Mouse (Mus musculus) neutrophil, adult 5-6 weeks (primary cell): ENCODE measurements at regions not wholly inside any gene's neighbourhood (a gene's known extent, or its start where the extent isn't known, plus 50 kb on each side); places are given as distances from the start of the nearest gene placed in this dataset.
"Not testable (repeated sequence)": the region's sequence is repeated elsewhere in the genome, so short reads cannot be mapped to it uniquely, and the experiment has no call there.

Experiments
- ATAC-seq: fragments of 151-379, 151-347 bp; 2 replicates; pipeline ENCODE4 v1.8.0; 2017; ENCODE audit warnings: mild to moderate bottlenecking, moderate TSS enrichment; ENCODE audit not compliant: insufficient number of reproducible peaks, poor library complexity, low FRiP score, severe bottlenecking; ENCODE audit errors: extremely low read depth

GRCm38 (mm10) chr11:45333756-45334155 lies 518.1 kb upstream of the Clint1 start:
- ATAC-seq = no peak

- ATAC-seq = no peak
Measured at GRCm38 (mm10) chr11:45349331-45349730, 502.5 kb upstream of the Clint1 start.

DNA sequence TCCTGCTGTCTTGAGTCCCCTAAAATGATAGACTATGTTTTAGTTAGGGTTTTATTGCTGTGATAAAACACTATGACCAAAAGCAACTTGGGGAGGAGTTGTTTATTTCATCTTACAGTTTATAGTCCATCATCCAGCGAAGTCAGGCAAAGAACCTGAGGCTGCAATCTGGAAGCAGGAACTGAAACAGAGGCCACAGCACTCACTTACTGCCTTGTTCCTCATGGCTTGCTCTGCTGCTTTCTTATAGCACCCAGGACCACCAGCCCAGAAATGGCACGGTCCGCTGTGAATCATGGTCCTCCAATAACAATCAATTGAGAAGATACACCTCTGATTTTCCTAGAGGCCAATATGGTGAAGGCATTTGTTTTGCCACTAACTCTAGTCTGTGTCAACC lies 486.5 kb upstream of the Clint1 start:
- peak; percentile 64; the same call in 1 of the 2 replicates for ATAC-seq

DNA sequence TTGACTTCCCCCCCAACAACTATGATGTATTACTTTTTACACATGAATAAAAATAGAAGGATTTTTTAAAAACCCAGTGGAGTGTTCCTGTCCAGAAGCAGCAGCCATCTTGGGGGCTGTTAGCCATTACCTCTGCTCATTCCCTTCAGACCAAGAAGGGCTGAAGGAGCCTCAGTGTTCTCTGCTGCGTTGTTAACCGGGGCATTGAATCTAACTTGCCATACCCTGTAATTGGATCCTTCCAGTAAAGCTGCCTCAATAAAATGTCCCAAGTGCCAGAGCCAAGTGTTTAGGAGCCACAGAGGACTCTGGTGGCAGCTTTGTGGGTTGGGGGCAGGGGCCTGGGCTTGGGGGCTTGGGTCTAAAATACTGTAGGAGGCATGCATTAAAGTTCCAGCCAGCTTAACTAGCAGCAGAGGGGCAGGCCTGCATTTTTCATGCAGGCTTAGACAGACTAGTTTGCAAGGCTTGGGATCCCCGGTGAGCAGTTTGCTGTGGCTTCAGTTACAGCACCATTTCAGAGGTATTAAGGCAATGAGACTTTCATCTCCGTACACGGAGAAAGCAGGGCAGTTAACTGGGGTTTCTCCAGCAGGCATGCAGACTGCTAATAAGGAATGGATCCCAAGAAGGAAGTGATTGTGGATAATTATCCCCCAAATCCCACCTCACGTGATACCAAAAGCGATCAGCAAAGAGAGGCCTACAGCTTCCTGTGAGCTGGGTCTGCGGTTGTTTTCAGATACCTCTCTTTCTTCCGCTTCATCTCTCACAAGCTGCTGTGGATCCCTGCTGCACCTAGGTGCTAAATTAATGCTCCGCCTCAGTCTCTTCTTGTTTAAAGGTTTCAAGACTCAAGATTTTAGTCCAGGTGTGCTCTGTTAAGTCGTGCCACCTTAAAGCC lies 462.4 kb upstream of the Clint1 start:
- no peak for ATAC-seq

DNA sequence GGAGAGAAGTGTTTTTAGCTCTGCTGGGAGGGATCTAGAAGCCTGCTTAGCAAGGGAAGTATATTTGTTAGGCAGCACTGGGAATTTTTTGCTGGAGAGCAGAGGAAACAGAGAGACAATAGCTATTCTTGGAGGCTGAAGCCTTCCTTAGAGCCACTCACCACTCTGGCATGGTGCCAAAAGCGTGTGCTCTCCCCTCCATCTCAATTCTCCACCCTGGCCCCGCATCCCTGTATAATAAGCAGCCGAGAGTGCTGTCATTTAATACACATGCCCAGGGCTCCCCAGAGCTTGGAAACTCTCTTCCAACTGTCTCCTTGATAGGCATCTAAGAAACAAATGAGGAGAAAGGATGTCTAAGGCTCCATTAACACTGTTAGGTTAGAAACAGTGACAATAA lies 455.8 kb upstream of the Clint1 start:
- ATAC-seq = no peak

DNA sequence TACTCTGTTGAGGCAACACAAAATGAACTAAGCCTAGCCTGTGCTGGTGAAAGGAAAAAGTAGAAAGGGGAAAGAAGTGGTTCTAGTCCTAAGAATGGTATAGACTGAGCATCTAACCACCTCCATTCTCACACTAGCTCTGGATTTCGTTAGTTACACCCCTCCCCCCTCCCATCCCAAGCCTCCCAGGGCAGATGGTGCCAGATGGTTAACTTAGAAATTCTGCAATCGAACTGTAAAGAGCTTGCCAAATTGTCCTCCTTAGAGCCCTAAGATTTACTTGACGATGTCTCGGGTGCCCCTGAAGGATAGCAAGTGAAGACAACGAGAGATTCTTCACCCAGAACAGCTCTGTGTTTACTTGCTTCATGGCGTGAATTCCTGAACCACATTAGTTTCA lies 453.7 kb upstream of the Clint1 start:
- no peak for ATAC-seq

- ATAC-seq = no peak
Measured at GRCm38 (mm10) chr11:45404377-45405029, 447.3 kb upstream of the Clint1 start.

DNA sequence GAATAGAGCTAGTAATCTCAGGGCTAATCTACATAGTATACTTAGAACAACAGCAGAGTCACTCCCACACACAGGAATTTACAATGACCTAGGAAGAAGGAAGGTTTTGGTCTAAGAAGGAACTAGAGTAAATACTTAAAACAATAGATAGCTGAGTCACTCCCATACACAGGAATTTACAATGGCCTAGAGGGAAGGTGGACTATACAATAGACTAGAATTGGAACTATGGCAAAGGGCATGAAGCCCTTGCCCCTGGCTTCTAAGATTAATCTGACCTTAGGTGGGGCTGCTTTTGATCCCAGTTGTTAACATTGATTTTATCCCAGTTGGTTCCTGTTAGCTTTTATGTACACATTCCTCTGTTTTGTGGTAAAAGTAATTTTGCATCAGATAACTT lies 427.8 kb upstream of the Clint1 start:
- ATAC-seq = not testable (repeated sequence)

DNA sequence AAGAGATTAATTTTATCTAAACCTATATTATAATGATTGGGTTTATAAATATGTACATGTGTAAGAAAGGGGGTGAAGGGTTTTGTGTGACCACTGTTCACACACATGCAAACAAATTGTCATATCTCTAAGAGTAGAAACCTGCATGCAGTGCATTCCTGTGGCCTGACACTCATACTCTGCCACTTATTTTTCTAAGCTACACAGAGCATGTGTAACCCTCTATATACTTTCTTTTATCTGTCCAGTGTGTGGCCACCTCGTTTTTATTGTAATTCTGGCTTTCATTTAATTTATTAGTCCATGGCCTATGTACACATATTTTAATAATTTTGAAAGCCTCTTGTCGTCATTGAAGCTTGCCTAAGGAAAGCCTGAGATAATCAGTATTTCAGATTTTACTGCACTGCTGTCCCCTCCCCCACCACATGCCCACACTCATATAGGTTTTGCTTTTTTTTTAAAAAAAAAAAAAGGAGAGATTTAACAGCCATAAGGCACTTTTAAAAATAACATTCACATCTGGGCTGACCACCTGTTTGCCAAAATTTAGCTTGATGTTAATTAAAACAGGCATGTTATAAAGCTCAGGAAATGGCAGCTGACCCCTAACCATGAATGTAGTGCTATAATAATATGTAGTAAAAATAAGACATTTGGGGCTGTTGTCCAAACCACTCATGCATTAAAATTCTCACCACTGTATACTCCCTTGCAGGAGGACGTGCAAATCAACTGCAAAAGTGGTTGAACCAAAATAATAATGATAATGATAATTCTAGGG lies 410.7 kb upstream of the Clint1 start:
- ATAC-seq = no peak

- no peak for ATAC-seq
Measured at GRCm38 (mm10) chr11:45446512-45446911, 405.3 kb upstream of the Clint1 start.

- ATAC-seq = no peak
Measured at GRCm38 (mm10) chr11:45454234-45454633, 397.6 kb upstream of the Clint1 start.

DNA sequence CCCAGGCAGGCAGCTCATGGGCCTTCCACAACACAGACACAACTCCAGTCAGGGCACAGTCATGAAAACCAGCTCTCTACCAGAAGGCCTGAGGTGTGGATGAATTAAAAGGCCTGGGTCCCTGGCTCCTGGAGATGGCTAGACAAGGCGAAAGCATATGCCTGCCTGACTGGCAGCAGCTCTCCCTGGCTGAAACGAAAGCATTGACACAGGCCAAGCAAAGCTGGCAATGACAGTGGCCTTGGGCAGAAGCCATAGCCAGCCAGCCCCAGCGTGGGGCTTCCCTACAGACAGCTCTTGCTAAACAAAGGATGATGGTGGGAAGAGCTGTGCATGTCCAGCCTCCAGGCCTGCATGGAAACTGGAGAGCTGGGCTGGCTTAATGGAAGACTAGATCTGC lies 396.9 kb upstream of the Clint1 start:
- ATAC-seq = no peak

GRCm38 (mm10) chr11:45456724-45457123 lies 395.1 kb upstream of the Clint1 start:
- ATAC-seq = no peak

GRCm38 (mm10) chr11:45457597-45457996 lies 394.3 kb upstream of the Clint1 start:
- no peak for ATAC-seq

DNA sequence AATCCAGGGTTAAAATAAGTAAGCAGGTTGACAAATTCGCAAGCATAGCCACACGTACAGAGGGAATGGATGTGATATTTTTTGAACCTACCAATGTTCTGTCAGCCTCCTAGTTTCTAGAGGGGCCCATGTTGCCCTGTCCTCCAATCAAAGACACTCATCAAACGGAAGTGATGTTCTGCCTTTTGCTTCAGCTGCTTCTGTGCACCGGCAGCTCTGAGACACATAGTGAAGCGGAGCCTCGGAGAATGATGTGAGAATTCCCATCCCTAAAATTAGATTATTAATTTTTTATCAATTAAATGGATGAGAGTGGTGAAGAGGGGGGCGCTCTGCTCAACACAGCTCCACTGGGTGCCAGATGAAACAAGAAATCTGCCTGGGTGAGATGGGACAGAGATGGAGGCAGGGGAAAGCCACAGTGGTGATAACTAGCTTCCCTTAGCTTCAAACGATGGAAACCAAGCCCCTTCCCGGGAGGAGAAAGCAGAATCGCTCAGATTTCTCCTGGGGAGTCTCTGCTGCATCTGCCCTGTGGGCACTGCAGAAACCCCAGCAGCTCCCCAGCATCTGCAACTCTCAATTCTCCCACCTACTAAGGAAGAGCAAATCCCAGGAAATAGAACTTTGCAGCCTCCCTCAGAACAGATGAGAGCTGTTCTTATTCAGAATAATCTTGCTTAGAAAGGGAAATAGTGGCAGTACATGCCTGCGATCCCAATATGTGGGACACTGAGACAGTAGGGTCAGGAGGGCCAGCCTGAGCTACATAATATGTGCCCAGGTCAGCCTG lies 391.7 kb upstream of the Clint1 start:
- no peak for ATAC-seq

GRCm38 (mm10) chr11:45464501-45464900 lies 387.4 kb upstream of the Clint1 start:
- no peak for ATAC-seq

GRCm38 (mm10) chr11:45466350-45466749 lies 385.5 kb upstream of the Clint1 start:
- no peak for ATAC-seq

DNA sequence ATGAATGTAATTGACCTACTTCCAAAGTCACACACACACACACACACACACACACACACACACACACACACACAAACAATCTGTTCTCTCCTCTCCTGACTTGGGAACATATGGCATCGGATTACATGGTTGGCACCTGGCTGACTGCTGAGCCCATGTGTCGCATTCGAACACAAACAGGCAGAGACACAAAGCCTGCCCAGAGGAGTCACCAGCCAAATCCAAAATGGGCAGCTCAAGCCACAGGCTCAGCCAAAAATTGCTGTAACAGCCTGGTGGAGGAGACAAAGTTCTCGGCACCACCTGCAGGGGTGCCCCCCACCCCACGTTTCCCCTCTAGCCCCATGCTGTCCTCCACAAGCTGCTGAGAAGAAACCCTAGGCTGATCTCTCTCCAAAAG lies 379.7 kb upstream of the Clint1 start:
- ATAC-seq = no peak

GRCm38 (mm10) chr11:45476917-45477316 lies 374.9 kb upstream of the Clint1 start:
- no peak for ATAC-seq
